Mouse (Mus musculus) kidney, adult 2 months (tissue): ENCODE results near the gene Ttc30a1.

Experiments used
- CTCF ChIP-seq: fragments of 200-500 bp; conservative IDR thresholded peaks from 2 replicates; pipeline ENCODE4 v1.5.1; 2011; ENCODE audit warnings: low read depth, mild to moderate bottlenecking, control low read depth, low read length, moderate library complexity, mixed read lengths; ENCODE audit not compliant: insufficient read depth, insufficient read length
- POLR2A ChIP-seq: fragments of 200-500 bp; IDR thresholded peaks from one replicate; pipeline ENCODE4 v1.6.1; 2011; ENCODE audit warnings: low read depth, low read length, control low read depth

DNA sequence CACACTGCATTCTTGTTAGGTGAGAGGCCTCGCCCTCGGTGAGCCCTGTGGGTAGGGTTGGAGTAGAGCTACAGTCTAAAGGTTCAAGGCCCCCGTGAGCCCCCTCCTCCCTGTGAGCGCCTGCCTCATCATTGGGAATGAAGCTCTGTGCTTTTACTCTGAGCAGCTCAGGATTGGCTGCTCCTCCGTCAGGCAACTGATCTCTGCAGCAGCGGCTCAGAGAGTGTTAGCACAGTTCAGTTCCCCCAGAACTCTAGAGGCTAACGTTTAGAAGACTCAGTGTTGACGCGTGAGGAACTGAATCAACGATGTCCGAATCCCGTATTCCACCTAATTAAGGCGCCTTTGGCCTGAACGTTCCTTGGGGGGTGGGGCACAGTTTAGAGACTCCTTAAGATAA, 26.1 kb downstream of the Ttc30a1 start:
- no peak for TF ChIP-seq CTCF
- TF ChIP-seq POLR2A = no peak
